Mouse (Mus musculus) hindbrain, embryonic 10.5 days (tissue): ENCODE measurements around the gene Rars2. TPM values are rescaled to one million over a fixed set of nuclear protein-coding genes. Genes with fewer than 3 reads are reported as not detected.
"Not testable (repeated sequence)": the region's sequence is repeated elsewhere in the genome, so short reads cannot be mapped to it uniquely, and the experiment has no call there.

Experiments
- DNase-seq: peaks from one replicate; pipeline ENCODE4 v3.0.0-alpha.2; 2017; ENCODE audit warnings: low spot score
- H3K27ac ChIP-seq: fragments of 300-500 bp; sonication (generic); 2 replicates; pipeline ENCODE4 v1.5.1; 2016; ENCODE audit warnings: mild to moderate bottlenecking, moderate library complexity
- H3K27me3 ChIP-seq: fragments of 300-500 bp; sonication (generic); 2 replicates; pipeline ENCODE4 v1.6.1; 2016; ENCODE audit warnings: mild to moderate bottlenecking; ENCODE audit not compliant: poor library complexity, insufficient read depth, severe bottlenecking
- H3K36me3 ChIP-seq: fragments of 300-500 bp; sonication (generic); 2 replicates; pipeline ENCODE4 v1.6.1; 2016; ENCODE audit warnings: mild to moderate bottlenecking, moderate library complexity
- H3K4me1 ChIP-seq: fragments of 300-500 bp; sonication (generic); replicated peaks from 2 replicates; pipeline ENCODE4 v1.6.1; 2016; ENCODE audit warnings: mild to moderate bottlenecking
- H3K4me3 ChIP-seq: fragments of 300-500 bp; sonication (generic); 2 replicates; pipeline ENCODE4 v1.5.1; 2016; ENCODE audit warnings: mild to moderate bottlenecking, moderate library complexity
- H3K9me3 ChIP-seq: fragments of 300-500 bp; sonication (generic); 2 replicates; pipeline ENCODE4 v1.6.1; 2016; ENCODE audit warnings: mild to moderate bottlenecking, moderate library complexity
- WGBS: fragments of 180-500 bp; shearing (Covaris S2); methylation state at CpG from one replicate; pipeline ENCODE4 v1.1.7; 2016; 5-methylcytosine and 5-hydroxymethylcytosine counted together
- polyA plus RNA-seq: library from polyadenylated mRNA; unstranded; fragments of >200 nt; fragmentation: Nextera tagmentation; extraction: Ambion mirVana; gene quantifications from 2 replicates; pipeline ENCODE4 v1.2.1, GENCODE M21; 2016

Rars2 gene
- 67.2 and 69.8 TPM in 2 replicates for polyA plus RNA-seq

DNA sequence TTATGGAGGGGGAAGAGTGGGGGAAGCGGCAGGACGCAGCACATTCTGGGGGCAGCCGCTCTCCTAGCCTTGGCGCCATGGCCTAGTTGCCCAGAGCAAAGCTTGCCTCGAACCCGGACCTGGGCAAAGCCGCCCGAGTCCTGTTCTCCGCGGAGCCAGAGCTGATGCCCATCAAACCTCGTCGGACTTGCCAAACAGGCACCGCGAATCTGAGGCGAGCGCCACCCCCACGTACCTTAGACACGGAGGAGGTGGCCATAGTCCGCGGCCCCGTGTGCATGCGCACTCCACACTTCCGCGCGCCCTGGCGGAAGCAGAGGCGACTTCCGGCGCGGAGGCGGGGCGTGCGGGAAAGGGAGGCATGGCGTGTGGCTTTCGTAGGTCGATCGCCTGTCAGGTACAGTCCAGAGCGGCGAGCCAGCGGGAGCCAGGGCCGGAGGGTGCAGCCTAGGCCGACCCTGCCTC is at the start of gene Rars2, which contains the start of gene Orc3:
Gene Rars2, plus strand, starts transcription at position 328 of the 465 bp plus-strand sequence.
Gene Orc3, minus strand, starts transcription at position 315 of the 465 bp plus-strand sequence.
- H3K4me3 ChIP-seq = peak within 1 kb of the TSS; percentile 80
- peaks cover 26% of the 10 kb centered on the region for H3K4me1 ChIP-seq
- peaks cover 11% of the 10 kb centered on the region for H3K36me3 ChIP-seq
- DNase-seq = peak; percentile 89
- no peaks in the 10 kb centered on the region for H3K9me3 ChIP-seq
- H3K27me3 ChIP-seq = no peaks in the 10 kb centered on the region
- under 1% methylated on average over 42 of the region's 42 CpGs for WGBS
- peak within 1 kb of the TSS; percentile 94 for H3K27ac ChIP-seq

DNA sequence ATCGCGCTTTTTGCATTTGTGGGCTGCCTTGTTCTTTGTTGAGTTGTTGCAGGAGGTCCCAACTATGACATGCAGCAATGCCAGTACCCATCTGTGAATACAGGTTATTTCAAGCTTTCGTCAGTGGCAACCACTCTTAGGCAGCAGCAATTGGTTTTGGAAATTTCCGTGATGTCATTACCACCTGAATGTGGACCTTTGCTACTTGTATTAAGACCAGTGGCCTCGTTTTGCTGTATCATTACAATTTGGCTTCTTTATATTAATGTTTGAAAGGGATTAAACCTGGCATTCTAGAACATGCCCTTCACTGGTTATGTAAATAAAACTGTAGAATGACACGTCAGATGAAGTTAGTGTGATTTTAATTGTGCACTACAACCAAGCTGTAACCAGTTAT is 48.5 kb upstream of the Rars2 start:
- WGBS = 93% methylated on average over 6 of the region's 6 CpGs
- no peaks in the 10 kb centered on the region for H3K27me3 ChIP-seq
- H3K4me1 ChIP-seq = no peaks in the 10 kb centered on the region
- no peak overlapping the region for H3K4me3 ChIP-seq
- peaks cover 91% of the 10 kb centered on the region for H3K36me3 ChIP-seq
- H3K9me3 ChIP-seq = no peaks in the 10 kb centered on the region
- H3K27ac ChIP-seq = no peak overlapping the region
- no peak for DNase-seq

DNA sequence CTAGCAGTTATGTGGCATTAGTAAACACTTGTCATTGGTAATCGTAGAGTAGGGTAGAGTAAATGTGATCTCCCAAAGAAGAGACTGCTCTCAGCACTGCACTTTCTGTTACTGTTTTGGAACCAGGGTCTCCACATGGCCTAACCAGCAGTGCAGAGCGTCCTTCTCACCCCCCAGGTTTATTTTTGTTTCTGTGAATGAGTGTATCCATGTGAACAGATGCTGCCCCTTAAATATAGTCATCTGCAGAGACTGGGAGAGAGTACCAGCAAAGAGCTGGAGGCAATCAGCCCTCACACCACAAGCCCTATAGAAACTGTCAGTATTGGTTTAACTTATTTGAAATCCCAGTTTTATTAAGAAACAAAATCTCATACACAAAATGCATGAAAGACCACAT is 41.9 kb upstream of the Rars2 start:
- H3K4me3 ChIP-seq = no peak overlapping the region
- H3K27me3 ChIP-seq = no peaks in the 10 kb centered on the region
- peaks cover 100% of the 10 kb centered on the region for H3K36me3 ChIP-seq
- no peaks in the 10 kb centered on the region for H3K9me3 ChIP-seq
- no peaks in the 10 kb centered on the region for H3K4me1 ChIP-seq
- 89% methylated on average over 2 of the region's 2 CpGs for WGBS
- no peak for DNase-seq
- H3K27ac ChIP-seq = no peak overlapping the region

DNA sequence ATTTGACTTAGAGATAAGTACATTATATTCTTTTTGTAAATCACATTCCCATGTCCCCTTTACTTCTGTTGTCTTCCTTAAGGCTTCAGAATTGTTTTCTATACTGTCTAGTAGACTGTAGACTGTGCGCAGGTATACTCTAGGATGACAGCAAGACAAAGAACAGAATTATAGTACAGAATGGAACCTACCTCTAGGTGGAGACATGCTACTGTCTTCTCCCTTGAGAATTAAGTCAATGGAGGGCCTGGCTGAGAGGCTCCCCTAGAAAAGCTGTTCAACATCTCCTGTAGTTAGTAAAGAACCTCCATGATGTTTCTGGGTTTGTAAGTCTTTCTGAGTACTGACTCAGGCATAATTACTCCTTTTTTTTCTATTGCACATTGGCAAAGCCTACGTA is 37.7 kb upstream of the Rars2 start:
- no peak for DNase-seq
- WGBS = 95% methylated on average over 2 of the region's 2 CpGs
- Histone ChIP-seq H3K27ac (no peak overlapping the region), H3K4me1 (no peaks in the 10 kb centered on the region), H3K27me3 (no peaks in the 10 kb centered on the region), H3K36me3 (peaks cover 99% of the 10 kb centered on the region), H3K9me3 (no peaks in the 10 kb centered on the region), H3K4me3 (no peak overlapping the region)

DNA sequence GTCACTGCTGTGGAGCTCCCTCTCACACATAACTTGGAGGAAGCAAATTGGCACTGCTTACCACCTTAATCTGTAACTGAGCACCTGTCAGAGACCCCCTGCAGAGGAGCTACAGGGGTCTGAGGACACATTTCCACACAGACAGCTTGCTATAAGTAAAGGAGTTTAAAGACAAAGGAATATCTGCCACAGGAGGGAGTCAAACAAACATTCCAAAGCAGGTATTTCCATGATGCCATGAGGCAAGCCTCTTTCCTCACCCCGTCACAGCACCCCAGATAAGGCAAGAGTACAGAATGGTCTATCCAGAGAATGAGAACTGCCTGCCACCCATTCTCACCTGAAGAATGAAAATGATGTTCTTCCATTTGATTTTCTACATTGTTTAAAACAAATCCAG is 35.5 kb upstream of the Rars2 start:
- DNase-seq = no peak
- Histone ChIP-seq H3K27ac (no peak overlapping the region), H3K4me1 (no peaks in the 10 kb centered on the region), H3K9me3 (no peaks in the 10 kb centered on the region), H3K36me3 (peaks cover 99% of the 10 kb centered on the region), H3K4me3 (no peak overlapping the region), H3K27me3 (no peaks in the 10 kb centered on the region)
- WGBS = 95% methylated on average over 1 of the region's 1 CpGs

DNA sequence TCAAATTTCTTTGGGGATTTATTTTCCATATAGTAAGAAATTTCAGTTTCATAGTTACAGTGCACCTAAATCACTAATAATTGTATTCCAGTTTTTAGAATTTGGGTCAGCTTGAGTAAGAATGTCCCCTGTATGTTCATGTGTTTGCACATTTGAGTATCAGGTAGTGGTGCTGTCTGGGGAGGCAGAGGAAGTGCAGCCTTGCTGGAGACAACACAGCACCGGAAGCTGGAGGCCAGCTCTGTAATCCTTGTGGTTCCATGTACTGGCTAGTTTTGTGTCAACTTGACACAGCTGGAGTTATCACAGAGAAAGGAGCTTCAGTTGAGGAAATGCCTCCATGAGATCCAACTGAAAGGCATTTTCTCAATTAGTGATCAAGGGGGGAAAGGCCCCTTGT is 33.3 kb upstream of the Rars2 start:
- peaks cover 92% of the 10 kb centered on the region for H3K36me3 ChIP-seq
- not testable (repeated sequence) for DNase-seq

DNA sequence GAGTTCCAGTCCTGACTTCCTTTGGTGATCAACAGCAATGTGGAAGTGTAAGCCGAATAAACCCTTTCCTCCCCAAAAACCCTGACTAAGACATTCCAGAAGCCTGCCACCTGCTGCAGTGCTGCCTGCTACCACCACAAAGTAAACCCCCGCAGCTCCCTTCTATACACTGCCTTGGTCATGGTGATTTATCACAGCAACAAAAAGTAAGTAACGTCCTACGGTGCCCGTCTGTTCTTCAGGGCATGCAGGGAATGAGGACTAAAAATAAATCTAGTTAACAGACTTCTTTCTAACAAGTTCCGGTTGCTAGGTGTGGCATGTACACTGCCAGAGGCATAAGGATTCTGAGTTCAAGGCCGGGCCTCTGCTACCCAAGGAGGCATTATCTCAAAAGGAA is 32.8 kb upstream of the Rars2 start:
- Histone ChIP-seq H3K4me1 (no peaks in the 10 kb centered on the region), H3K27ac (no peak overlapping the region), H3K27me3 (no peaks in the 10 kb centered on the region), H3K36me3 (peaks cover 91% of the 10 kb centered on the region), H3K4me3 (no peak overlapping the region), H3K9me3 (no peaks in the 10 kb centered on the region)
- DNase-seq = no peak
- 67% methylated on average over 7 of the region's 7 CpGs for WGBS

More for the DNA sequence above, 33.3 kb upstream of the Rars2 start:
- not testable (repeated sequence) for H3K27me3 ChIP-seq, H3K27ac ChIP-seq, H3K4me1 ChIP-seq, H3K9me3 ChIP-seq, H3K4me3 ChIP-seq
- 87% methylated on average over 1 of the region's 1 CpGs for WGBS

DNA sequence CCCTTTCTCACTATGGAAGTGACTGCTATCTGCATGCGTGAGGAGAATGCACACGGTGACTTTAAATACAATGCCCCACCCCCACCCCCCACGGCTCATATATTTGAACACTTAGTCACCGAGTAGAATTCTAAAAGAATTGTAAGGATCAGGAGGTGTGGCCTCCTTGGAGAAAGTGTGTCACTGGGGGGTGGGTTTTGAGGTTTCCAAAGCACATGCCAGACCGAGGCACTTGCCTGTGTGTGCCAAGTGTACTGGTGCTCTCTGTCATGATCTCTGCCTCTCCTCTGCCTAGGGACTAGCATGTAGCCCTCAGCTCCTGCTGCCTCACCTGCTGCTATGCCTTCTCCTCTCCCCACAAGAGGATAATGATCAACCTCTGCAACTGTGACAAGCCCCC is 32.3 kb upstream of the Rars2 start:
- H3K9me3 ChIP-seq = no peaks in the 10 kb centered on the region
- H3K4me3 ChIP-seq = no peak overlapping the region
- no peak overlapping the region for H3K27ac ChIP-seq
- no peaks in the 10 kb centered on the region for H3K4me1 ChIP-seq
- H3K27me3 ChIP-seq = no peaks in the 10 kb centered on the region
- DNase-seq = no peak
- peaks cover 91% of the 10 kb centered on the region for H3K36me3 ChIP-seq
- WGBS = 67% methylated on average over 5 of the region's 5 CpGs

DNA sequence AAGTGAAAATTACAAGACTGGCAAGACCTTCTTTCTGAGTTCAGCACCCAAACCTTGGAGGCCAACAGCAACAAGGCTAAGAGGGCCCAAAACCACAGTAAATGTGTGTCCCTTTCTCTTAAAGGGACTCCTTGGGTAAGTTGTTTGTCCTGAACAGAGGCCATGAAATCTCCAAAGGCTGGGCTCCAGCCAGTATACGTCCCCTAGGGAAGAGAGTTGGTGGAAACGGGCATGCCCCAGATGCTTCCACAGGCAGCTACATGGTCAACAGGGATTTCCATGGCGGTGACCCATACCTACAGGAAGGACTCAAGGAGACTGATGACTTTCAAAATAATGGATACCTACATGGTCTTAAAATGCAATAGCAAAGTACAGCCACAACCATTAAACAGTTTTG is 31.3 kb upstream of the Rars2 start:
- Histone ChIP-seq H3K9me3 (no peaks in the 10 kb centered on the region), H3K27ac (no peak overlapping the region), H3K27me3 (no peaks in the 10 kb centered on the region), H3K4me3 (no peak overlapping the region), H3K4me1 (no peaks in the 10 kb centered on the region), H3K36me3 (peaks cover 83% of the 10 kb centered on the region)
- no peak for DNase-seq
- WGBS = 93% methylated on average over 3 of the region's 3 CpGs

DNA sequence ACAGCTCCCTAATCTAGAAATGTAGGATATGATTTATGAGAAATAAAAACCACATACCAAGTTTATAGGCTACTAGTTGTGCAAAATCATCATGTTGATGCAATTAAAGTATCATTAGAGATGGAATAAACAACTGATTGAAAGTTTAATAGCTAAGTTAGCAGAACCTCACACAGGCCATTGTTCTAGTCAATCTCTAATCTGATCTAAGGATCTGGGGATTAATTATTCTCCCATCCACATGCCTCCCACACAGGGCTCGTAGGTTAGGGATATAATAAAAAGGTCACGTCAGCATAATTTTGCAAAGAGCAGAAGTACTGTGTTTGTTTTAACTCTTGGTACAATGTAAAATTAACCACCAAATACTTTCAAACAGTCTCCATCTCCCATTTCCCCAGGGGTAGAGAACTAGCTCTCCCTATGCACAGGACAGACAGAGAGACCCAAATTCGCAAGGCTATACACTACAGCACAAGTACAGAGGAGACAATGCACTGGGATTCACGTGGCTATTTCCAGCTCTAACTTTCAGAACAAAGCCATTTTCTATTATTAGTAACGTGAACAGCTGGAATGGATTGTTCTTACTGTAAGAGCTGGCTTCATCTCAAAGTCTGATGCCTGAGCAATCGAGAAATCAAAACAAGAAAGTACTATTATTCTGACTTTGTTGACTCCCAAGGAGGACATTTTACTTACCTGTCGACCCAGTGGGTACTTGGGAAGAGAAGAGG is 29.7 kb upstream of the Rars2 start:
- DNase-seq = no peak
- Histone ChIP-seq H3K36me3 (peaks cover 75% of the 10 kb centered on the region), H3K4me1 (no peaks in the 10 kb centered on the region), H3K27ac (no peak overlapping the region), H3K27me3 (no peaks in the 10 kb centered on the region), H3K4me3 (no peak overlapping the region), H3K9me3 (no peaks in the 10 kb centered on the region)
- 91% methylated on average over 7 of the region's 7 CpGs for WGBS

DNA sequence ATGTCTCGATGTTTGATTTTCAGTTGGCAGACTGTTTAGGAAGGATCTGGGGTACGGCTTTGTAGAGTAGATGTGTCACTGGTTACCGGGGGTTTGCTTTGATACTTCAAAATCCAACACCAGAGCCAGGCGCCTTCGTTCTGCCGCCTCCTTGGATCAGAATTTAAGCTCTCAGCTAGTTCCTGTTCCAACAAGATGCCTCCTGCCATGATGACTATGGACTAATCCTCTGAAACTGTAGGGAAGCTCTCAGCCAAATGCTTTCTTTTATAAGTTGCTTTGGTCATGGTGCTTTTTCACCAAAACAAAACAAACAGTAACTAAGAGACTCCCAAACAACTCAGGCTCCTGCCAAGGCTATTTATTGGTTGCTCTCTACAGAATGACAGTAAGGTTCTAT is 11.6 kb upstream of the Rars2 start:
- no peak for DNase-seq
- H3K27me3 ChIP-seq = no peaks in the 10 kb centered on the region
- H3K36me3 ChIP-seq = peaks cover 88% of the 10 kb centered on the region
- 97% methylated on average over 6 of the region's 6 CpGs for WGBS
- H3K27ac ChIP-seq = no peak overlapping the region
- no peak overlapping the region for H3K4me3 ChIP-seq
- no peaks in the 10 kb centered on the region for H3K9me3 ChIP-seq
- H3K4me1 ChIP-seq = no peaks in the 10 kb centered on the region

DNA sequence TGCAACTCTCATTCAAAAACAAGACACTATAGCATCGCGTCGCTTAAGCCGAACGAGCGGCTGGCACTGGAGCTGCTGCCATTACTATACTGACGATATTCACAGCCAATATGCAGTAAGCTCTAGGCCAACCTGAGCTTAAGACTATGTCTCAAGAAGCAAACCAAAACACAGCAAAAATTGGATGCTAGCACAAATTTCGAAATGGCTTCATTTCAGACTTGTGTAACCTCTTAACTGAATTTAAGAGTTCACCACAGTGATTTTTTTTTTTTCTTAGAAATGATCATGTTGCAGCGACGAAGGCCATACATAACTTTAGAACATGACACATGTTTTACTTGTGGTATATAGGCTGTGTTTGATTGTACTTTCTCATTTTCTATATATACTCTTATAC is 8.1 kb upstream of the Rars2 start:
- no peak for DNase-seq
- H3K27me3 ChIP-seq = no peaks in the 10 kb centered on the region
- no peaks in the 10 kb centered on the region for H3K9me3 ChIP-seq
- peaks cover 77% of the 10 kb centered on the region for H3K36me3 ChIP-seq
- no peak overlapping the region for H3K4me3 ChIP-seq
- 97% methylated on average over 10 of the region's 10 CpGs for WGBS
- H3K4me1 ChIP-seq = no peaks in the 10 kb centered on the region
- no peak overlapping the region for H3K27ac ChIP-seq

DNA sequence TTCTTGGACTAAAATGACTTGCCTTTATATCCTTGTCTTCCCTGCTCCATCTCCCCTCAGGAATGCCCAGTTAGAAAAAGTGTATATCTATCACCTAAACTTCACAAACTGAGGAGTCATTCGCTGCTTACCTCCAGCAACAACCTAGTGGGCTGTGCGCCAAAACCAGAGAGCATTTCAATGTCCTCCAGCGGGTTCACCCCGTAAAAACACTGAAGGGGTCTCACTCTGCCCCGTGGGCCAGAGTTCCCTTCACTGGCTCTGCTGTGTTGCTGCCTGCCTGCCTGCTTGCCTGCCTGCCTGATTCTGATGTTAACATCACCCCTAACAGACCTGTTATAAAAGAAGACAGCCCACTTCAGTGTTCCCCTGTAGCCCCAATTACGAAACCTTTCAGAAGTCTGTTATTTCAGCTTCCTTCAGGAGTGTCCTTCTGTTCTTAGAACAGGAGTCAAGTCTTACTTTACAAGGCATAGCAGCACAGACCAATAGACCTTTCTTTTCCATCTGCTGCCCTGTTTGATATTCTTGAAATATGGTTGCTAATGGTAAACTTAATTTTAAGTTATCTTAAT is 1.1 kb upstream of the Rars2 start:
- no peak for DNase-seq
- Histone ChIP-seq H3K4me3 (peak overlapping the region; percentile 80), H3K36me3 (peaks cover 20% of the 10 kb centered on the region), H3K4me1 (peaks cover 26% of the 10 kb centered on the region), H3K9me3 (no peaks in the 10 kb centered on the region), H3K27ac (peak overlapping the region; percentile 94), H3K27me3 (no peaks in the 10 kb centered on the region)
- 84% methylated on average over 6 of the region's 6 CpGs for WGBS
